Mouse (Mus musculus) spleen, postnatal 0 days (tissue): ENCODE results near the gene Galp. TPM values are rescaled to one million over a fixed set of nuclear protein-coding genes. Genes with fewer than 3 reads are reported as not detected.

Source experiments
- polyA plus RNA-seq: library from polyadenylated mRNA; unstranded; fragments of >200 nt; fragmentation: Nextera tagmentation; extraction: Ambion mirVana; gene quantifications from 2 replicates; pipeline ENCODE4 v1.2.1, GENCODE M21; 2015

Gene Galp
- polyA plus RNA-seq: not detected in 2 replicates

GRCm38 (mm10) chr7:6196790-6197189, at the start of gene Galp:
Gene Galp, plus strand, starts transcription at chr7:6197090.

GRCm38 (mm10) chr7:6155901-6156411, 40.9 kb upstream of the Galp start, which contains the start of gene Zfp787:
Gene Zfp787, minus strand, starts transcription at chr7:6155997.

DNA sequence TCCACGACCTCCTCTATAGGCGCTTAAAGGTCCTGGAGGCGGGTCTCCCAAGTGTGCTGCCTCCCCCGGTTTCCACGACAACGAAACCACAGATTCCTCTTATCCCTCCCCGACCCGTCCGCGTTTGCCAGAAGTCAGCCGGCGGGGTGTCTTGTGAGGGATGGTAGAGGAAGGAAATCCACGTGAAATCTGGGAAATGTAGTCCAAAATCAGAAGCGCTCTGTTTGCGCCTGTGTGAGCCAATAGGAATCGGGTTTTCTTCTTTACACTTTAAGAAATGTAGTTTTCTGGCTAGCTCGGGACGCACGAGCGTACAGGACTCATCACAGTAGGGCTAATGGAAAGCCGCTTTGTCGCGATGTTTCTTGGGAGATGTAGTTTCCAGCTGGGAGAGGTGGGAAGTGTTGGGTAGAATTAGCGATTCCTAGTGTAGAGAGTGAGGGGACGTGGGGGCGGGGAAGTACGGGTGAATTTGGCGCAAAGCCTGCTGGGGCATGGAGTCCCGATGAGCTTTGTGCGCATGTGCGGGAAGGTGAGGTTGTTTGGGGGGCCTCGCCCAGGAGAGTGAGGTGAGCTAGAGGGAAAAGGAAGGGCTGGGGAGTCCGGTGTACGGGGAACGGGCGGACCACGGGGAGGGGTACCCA, 24.8 kb upstream of the Galp start, which contains the start of gene Zfp444:
Gene Zfp444 (plus strand): TSS at position 221 of the 644 bp plus-strand sequence.

DNA sequence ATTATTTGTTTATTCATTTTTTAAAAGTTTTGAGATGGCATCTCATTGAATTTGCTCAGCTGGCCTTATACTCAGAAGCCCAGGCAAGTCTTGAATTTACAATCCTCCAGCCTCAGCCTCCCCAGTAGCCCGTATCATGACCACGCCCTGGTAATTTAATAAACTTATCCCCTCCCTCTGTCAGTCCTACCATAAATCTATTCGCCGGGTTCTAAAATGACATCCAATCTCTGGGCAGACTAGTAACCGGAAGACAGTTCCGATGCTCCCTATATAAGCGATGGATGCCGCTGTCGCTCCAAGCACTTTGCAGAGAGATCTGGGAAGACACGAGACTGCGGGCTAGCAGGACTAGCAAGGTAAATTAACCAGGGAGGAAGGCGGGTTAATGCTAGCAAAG, 25.1 kb downstream of the Galp start, which contains the start of gene Zscan5b:
Gene Zscan5b (plus strand): TSS at position 301 of the 400 bp plus-strand sequence.

GRCm38 (mm10) chr7:6252410-6252809, 55.5 kb downstream of the Galp start, which contains the start of gene Epp13:
Gene Epp13, plus strand, starts transcription at chr7:6252710.

Other genes with a start within 250 kb of the Galp start
- gene Vmn1r65, start 186.1 kb upstream of the Galp start, polyA plus RNA-seq: not detected in 2 replicates
- gene Nlrp4c, start 151.9 kb upstream of the Galp start, polyA plus RNA-seq: not detected in 2 replicates
- gene Zfp787, start 41.1 kb upstream of the Galp start, polyA plus RNA-seq: 26.7 and 27.5 TPM in 2 replicates
- gene Zfp444, start 24.9 kb upstream of the Galp start, polyA plus RNA-seq: 17.3 and 19.8 TPM in 2 replicates
- not detected in 2 replicates for gene Zscan5b, start 25.2 kb downstream of the Galp start, polyA plus RNA-seq
- not detected in 2 replicates for gene Epp13, start 55.6 kb downstream of the Galp start, polyA plus RNA-seq
- 3.9 and 4.1 TPM in 2 replicates for gene Zfp667, start 89.5 kb downstream of the Galp start, polyA plus RNA-seq
- 1.8 and 2.0 TPM in 2 replicates for gene Zfp583, start 134.2 kb downstream of the Galp start, polyA plus RNA-seq
- gene Gm3854, start 146.7 kb downstream of the Galp start, polyA plus RNA-seq: 0.28 and 0.38 TPM in 2 replicates
- 1.1 and 1.4 TPM in 2 replicates for gene Zfp78, start 166.2 kb downstream of the Galp start, polyA plus RNA-seq
- 1.4 and 1.5 TPM in 2 replicates for gene Zfp28, start 186.2 kb downstream of the Galp start, polyA plus RNA-seq
- gene Smim17, start 201.6 kb downstream of the Galp start, polyA plus RNA-seq: 0.21 TPM in 1 of 2 replicates, not detected in the other
- gene Gm20715, start 213.2 kb downstream of the Galp start, polyA plus RNA-seq: not detected in 2 replicates
- not detected in 2 replicates for gene Olfr1344, start 241.6 kb downstream of the Galp start, polyA plus RNA-seq